Mouse (Mus musculus) forebrain, embryonic 15.5 days (tissue): ENCODE data around the gene Espnl. TPM values are rescaled to one million over a fixed set of nuclear protein-coding genes. Genes with fewer than 3 reads are reported as not detected.

Source experiments
- ATAC-seq: fragments of 200-750 bp; cut with Nextera tagmentation; replicated peaks from 2 replicates; pipeline ENCODE4 v1.8.0; 2017; ENCODE audit warnings: mild to moderate bottlenecking, moderate TSS enrichment, moderate library complexity
- H3K27ac ChIP-seq: fragments of 300-500 bp; sonication (generic); replicated peaks from 2 replicates; pipeline ENCODE4 v1.5.1; 2015; ENCODE audit warnings: mild to moderate bottlenecking, inconsistent platforms
- H3K27me3 ChIP-seq: fragments of 300-500 bp; sonication (generic); 2 replicates; pipeline ENCODE4 v1.6.1; 2015; ENCODE audit warnings: inconsistent platforms
- H3K36me3 ChIP-seq: fragments of 300-500 bp; sonication (generic); 2 replicates; pipeline ENCODE4 v1.6.1; 2015; ENCODE audit warnings: mild to moderate bottlenecking, inconsistent platforms
- H3K4me1 ChIP-seq: fragments of 300-500 bp; sonication (generic); 2 replicates; pipeline ENCODE4 v1.6.1; 2015; ENCODE audit warnings: inconsistent platforms
- H3K4me2 ChIP-seq: fragments of 300-500 bp; sonication (generic); replicated peaks from 2 replicates; pipeline ENCODE4 v1.6.1; 2015; ENCODE audit warnings: mild to moderate bottlenecking, inconsistent platforms
- H3K4me3 ChIP-seq: fragments of 300-500 bp; sonication (generic); 2 replicates; pipeline ENCODE4 v1.5.1; 2015; ENCODE audit warnings: mild to moderate bottlenecking, inconsistent platforms
- H3K9ac ChIP-seq: fragments of 300-500 bp; sonication (generic); replicated peaks from 2 replicates; pipeline ENCODE4 v1.6.1; 2015; ENCODE audit warnings: mild to moderate bottlenecking, inconsistent platforms
- H3K9me3 ChIP-seq: fragments of 300-500 bp; sonication (generic); 2 replicates; pipeline ENCODE4 v1.6.1; 2016; ENCODE audit warnings: inconsistent platforms
- WGBS: fragments of 180-500 bp; shearing (Covaris S2); methylation state at CpG from one replicate; pipeline ENCODE4 v1.1.7; 2015; ENCODE audit warnings: mixed read lengths; 5-methylcytosine and 5-hydroxymethylcytosine counted together
- polyA plus RNA-seq: library from polyadenylated mRNA; unstranded; fragments of >200 nt; fragmentation: Nextera tagmentation; extraction: Ambion mirVana; gene quantifications from 2 replicates; pipeline ENCODE4 v1.2.1, GENCODE M21; 2015

Gene Espnl
- polyA plus RNA-seq, 1 experiment from 2014 or later = 0.10 TPM

GRCm38 (mm10) chr1:91299026-91299706, 22.7 kb upstream of the Espnl start:
- Histone ChIP-seq H3K4me2 (peak overlapping the region; percentile 77), H3K4me1 (peaks cover 12% of the 10 kb centered on the region), H3K27ac (no peak overlapping the region), H3K9me3 (no peaks in the 10 kb centered on the region), H3K36me3 (no peaks in the 10 kb centered on the region), H3K27me3 (no peaks in the 10 kb centered on the region), H3K4me3 (peak overlapping the region; percentile 83), H3K9ac (peak overlapping the region; percentile 77; the same call in 1 of the 2 replicates)
- WGBS = 84% methylated on average over 13 of the region's 13 CpGs
- ATAC-seq = no peak

DNA sequence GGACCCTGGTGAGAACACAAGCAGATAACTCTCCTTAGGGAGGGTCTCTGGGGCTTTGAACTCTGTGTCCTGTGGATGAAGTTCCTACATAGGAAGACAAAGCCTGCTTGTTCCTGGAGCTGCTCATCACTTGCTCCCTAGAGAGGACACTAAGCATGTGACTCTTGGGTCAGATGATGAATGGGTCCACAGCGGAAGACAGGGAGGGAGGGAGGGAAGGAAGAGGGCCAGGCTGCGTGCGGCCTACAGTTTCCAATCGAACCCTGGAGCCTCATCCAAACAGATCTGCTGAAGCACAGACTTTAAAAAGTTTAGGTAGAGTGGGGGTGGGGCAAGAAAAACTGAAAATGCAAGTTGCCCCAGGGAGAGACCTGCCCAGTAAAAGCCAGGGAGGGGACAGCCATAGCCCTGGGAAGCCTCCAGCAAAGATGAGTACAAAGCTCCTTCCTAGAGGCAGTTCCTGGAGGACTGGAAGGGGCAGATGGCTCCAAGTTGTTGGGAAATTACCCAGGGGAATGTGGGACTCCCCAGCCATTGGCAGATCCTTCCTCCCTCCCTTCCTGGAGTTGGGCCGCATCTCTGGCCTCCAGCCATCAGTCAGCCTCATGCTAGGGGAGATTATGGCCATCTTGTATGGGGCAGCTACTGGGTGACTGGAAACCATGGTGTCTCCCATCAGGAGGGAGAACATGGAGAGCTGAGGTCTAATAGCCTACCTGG, 22.0 kb upstream of the Espnl start:
- no peak for ATAC-seq

GRCm38 (mm10) chr1:91301206-91301920, 20.5 kb upstream of the Espnl start:
- no peak for ATAC-seq
- Histone ChIP-seq H3K4me1 (peaks cover 12% of the 10 kb centered on the region), H3K27me3 (no peaks in the 10 kb centered on the region), H3K9me3 (no peaks in the 10 kb centered on the region), H3K4me2 (no peak overlapping the region), H3K36me3 (no peaks in the 10 kb centered on the region), H3K9ac (no peak overlapping the region), H3K27ac (no peak overlapping the region), H3K4me3 (no peak overlapping the region)
- 89% methylated on average over 3 of the region's 3 CpGs for WGBS

More for the DNA sequence above, 22.0 kb upstream of the Espnl start:
- Histone ChIP-seq H3K4me3 (no peak overlapping the region), H3K4me2 (no peak overlapping the region), H3K27ac (no peak overlapping the region), H3K4me1 (peaks cover 12% of the 10 kb centered on the region), H3K36me3 (no peaks in the 10 kb centered on the region), H3K9ac (no peak overlapping the region), H3K9me3 (no peaks in the 10 kb centered on the region), H3K27me3 (no peaks in the 10 kb centered on the region)
- 87% methylated on average over 5 of the region's 5 CpGs for WGBS

DNA sequence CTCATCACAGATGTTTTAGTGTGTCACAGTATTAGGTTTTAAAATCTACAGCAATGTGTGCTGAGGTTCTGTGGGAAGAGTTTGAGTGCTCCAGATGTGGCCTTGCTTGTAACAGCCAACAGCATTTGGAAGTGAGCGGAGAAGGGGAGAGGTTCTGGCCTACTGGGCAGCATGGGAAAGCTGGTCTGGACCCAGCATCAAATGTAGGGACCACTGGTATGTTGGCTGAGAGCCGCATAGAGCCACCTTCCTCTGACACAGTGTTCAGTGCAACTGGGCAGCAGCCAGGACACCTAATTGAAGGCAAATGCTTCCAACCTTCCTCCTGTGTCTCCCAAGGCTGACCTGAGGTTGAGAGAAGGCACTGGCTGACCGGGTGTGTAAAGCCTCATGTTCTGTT, 19.9 kb upstream of the Espnl start:
- no peak for ATAC-seq
- Histone ChIP-seq H3K4me1 (peaks cover 12% of the 10 kb centered on the region), H3K9me3 (no peaks in the 10 kb centered on the region), H3K9ac (no peak overlapping the region), H3K4me2 (no peak overlapping the region), H3K27me3 (no peaks in the 10 kb centered on the region), H3K36me3 (no peaks in the 10 kb centered on the region; the same call in 1 of the 2 replicates), H3K4me3 (no peak overlapping the region), H3K27ac (no peak overlapping the region)
- 94% methylated on average over 3 of the region's 3 CpGs for WGBS

- peaks cover 7% of the 10 kb centered on the region; the same call in 1 of the 2 replicates for H3K36me3 ChIP-seq
- no peaks in the 10 kb centered on the region for H3K4me1 ChIP-seq
- H3K9ac ChIP-seq = no peak overlapping the region
- no peak overlapping the region for H3K4me3 ChIP-seq
- H3K9me3 ChIP-seq = no peaks in the 10 kb centered on the region
- no peak overlapping the region for H3K4me2 ChIP-seq
- 84% methylated on average over 4 of the region's 4 CpGs for WGBS
- H3K27me3 ChIP-seq = no peaks in the 10 kb centered on the region
- H3K27ac ChIP-seq = no peak overlapping the region
- ATAC-seq = no peak
Observed at GRCm38 (mm10) chr1:91304621-91305020, 17.3 kb upstream of the Espnl start.

DNA sequence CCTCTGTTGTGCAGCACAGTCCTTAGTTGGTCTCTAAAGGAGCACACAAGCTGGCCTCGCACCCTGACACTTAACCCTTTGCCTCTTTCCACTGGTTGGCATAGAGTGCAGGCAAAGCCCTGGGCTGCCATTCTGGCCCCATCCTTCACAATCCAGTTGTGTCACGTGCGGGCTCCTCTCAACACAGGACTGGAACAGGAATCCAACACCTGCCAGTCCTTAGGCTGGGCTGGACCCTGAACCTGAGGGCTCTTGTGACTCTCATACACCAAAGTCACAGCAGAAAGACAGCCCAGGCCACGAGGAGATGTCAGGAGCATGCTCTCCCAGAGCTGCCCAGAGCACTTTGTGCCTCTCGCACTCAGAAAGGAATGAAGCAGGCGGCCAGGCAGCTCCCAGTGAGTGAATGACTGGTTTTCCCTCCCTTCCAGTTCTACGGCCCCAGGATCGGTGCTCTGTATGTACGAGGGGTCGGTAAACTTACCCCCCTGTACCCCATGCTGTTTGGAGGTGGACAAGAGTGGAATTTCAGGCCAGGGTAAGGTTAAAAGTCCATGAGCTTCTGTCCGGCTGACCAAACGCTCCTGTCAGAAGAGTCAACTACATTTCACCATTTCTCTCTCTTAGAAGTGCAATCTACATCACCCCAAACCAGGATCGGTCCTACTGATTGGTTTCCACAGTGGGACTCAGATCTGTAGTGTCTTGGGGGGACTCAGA, 12.3 kb upstream of the Espnl start:
- no peaks in the 10 kb centered on the region for H3K4me1 ChIP-seq
- no peak for ATAC-seq
- peaks cover 7% of the 10 kb centered on the region; the same call in 1 of the 2 replicates for H3K36me3 ChIP-seq
- H3K27ac ChIP-seq = no peak overlapping the region
- no peaks in the 10 kb centered on the region for H3K27me3 ChIP-seq
- no peaks in the 10 kb centered on the region for H3K9me3 ChIP-seq
- H3K4me2 ChIP-seq = no peak overlapping the region
- 93% methylated on average over 13 of the region's 13 CpGs for WGBS
- no peak overlapping the region for H3K4me3 ChIP-seq
- H3K9ac ChIP-seq = no peak overlapping the region

- ATAC-seq = no peak
Observed at GRCm38 (mm10) chr1:91312273-91312672, 9.6 kb upstream of the Espnl start.

DNA sequence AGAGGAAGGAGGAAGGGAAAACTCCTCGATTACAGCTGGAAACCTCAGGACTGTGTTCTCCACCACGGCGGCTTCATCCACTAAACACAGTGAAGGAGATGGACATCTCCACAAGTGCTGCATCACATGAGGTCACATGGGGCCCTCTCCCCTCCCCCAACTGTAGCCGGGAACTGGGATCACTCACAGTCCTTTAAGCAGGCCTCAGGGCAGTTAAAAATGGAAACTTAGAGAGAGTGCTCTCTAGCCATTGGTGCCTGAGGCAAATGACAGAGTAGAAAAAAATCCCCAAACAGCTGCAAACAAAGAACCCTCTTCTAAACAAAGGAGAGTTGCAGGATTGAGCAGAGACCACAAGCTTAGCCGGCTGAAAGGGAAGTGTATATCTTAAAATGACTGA, 8.6 kb upstream of the Espnl start:
- H3K4me3 ChIP-seq = no peak overlapping the region
- no peak for ATAC-seq
- H3K4me1 ChIP-seq = no peaks in the 10 kb centered on the region
- H3K9ac ChIP-seq = no peak overlapping the region
- H3K36me3 ChIP-seq = peaks cover 6% of the 10 kb centered on the region; the same call in 1 of the 2 replicates
- 0 out of 2 replicates have a peak overlapping the region, but pooled peaks have one; percentile 1 for H3K27ac ChIP-seq
- no peaks in the 10 kb centered on the region for H3K9me3 ChIP-seq
- 36% methylated on average over 5 of the region's 5 CpGs for WGBS
- H3K27me3 ChIP-seq = no peaks in the 10 kb centered on the region
- no peak overlapping the region for H3K4me2 ChIP-seq

More at GRCm38 (mm10) chr1:91312273-91312672, 9.6 kb upstream of the Espnl start:
- Histone ChIP-seq H3K9me3 (no peaks in the 10 kb centered on the region), H3K36me3 (peaks cover 7% of the 10 kb centered on the region; the same call in 1 of the 2 replicates), H3K4me3 (no peak overlapping the region), H3K4me2 (no peak overlapping the region), H3K27me3 (no peaks in the 10 kb centered on the region), H3K4me1 (no peaks in the 10 kb centered on the region), H3K9ac (no peak overlapping the region), H3K27ac (no peak overlapping the region)
- WGBS = 94% methylated on average over 4 of the region's 4 CpGs

- Histone ChIP-seq H3K4me1 (no peaks in the 10 kb centered on the region), H3K27me3 (no peaks in the 10 kb centered on the region), H3K9me3 (no peaks in the 10 kb centered on the region), H3K27ac (no peak overlapping the region), H3K36me3 (no peaks in the 10 kb centered on the region), H3K4me3 (no peak overlapping the region), H3K4me2 (no peak overlapping the region), H3K9ac (no peak overlapping the region)
- ATAC-seq = no peak
- 82% methylated on average over 6 of the region's 6 CpGs for WGBS
Observed at GRCm38 (mm10) chr1:91317656-91318055, 4.2 kb upstream of the Espnl start.

DNA sequence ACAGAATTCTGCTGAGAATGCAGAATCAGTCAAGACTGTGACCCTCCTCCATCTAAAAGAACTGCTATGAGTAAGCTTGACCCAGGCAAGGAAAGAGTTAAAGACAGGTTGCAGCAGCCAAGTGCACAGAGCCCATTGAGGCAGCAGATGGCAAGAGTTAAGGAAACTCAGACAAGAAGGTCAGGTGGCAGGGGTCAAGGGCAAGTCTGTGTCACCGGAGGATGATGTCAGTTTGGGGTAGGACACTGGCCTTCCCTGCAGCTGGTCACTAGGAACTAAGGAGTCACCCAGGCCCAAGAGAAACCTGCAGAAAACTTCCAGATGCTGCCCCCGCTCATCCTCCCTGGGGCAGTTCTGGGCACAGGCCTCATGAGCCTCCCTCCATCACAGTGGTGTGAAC, 2.8 kb downstream of the Espnl start:
- Histone ChIP-seq H3K4me3 (no peak overlapping the region), H3K36me3 (no peaks in the 10 kb centered on the region), H3K4me2 (no peak overlapping the region), H3K27ac (no peak overlapping the region), H3K27me3 (no peaks in the 10 kb centered on the region), H3K9me3 (no peaks in the 10 kb centered on the region), H3K4me1 (no peaks in the 10 kb centered on the region), H3K9ac (no peak overlapping the region)
- WGBS = 81% methylated on average over 2 of the region's 2 CpGs
- ATAC-seq = no peak

- WGBS = 71% methylated on average over 4 of the region's 4 CpGs
- Histone ChIP-seq H3K9ac (no peak overlapping the region), H3K9me3 (no peaks in the 10 kb centered on the region), H3K4me1 (no peaks in the 10 kb centered on the region), H3K27me3 (no peaks in the 10 kb centered on the region), H3K27ac (no peak overlapping the region), H3K4me2 (no peak overlapping the region), H3K4me3 (no peak overlapping the region), H3K36me3 (no peaks in the 10 kb centered on the region)
- ATAC-seq = no peak
Observed at GRCm38 (mm10) chr1:91325488-91326042, 3.7 kb downstream of the Espnl start.
